Mouse (Mus musculus) cerebellum, adult 9-10 months (tissue): Measurements from ENCODE around the gene Malrd1.

Experiments
- DNase-seq: peaks from one replicate; pipeline ENCODE4 v3.0.0; 2022

The Malrd1 gene

GRCm38 (mm10) chr2:16032804-16033203 is 506.5 kb downstream of the Malrd1 start:
- DNase-seq: no peak

DNA sequence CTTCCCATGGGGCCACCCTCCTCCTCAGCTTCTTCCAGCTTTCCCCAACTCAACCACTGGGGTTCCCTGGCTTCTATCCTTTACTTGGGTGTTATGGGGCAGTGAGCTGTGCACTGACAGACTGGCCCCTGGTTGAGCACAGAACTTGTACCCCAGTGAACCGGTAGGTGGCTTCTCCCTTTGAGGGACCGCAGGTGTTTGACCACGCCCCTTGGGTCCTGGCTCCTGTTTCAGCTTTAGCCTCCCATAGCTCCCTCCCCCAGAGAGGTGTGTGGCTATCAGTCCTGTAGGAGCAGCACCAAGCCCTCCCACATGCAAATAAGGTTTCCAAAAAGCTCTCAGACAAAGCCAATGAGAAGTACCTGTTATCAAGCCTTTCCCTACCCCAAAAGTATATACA is 584.4 kb downstream of the Malrd1 start:
- DNase-seq: no peak

DNA sequence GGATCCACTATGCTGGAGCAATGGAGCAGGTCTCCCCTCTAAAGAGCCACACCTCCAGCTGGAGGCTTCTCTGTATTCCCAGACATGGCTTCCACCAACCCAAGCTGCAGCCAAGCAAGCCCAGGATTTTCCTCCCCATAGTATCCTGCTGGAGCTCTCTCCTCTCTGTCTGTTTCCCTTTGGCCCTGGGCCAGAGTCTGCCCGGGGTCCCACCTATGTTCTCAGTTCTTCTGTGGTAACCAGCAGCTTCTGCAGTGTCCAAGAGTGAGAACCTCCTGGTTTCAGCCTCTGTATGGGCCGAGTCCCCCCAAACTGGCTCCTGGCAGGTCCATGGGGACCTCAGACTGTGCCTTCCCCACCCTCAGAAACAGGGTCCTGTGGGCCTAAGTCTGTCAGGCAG is 587.1 kb downstream of the Malrd1 start:
- DNase-seq: no peak

DNA sequence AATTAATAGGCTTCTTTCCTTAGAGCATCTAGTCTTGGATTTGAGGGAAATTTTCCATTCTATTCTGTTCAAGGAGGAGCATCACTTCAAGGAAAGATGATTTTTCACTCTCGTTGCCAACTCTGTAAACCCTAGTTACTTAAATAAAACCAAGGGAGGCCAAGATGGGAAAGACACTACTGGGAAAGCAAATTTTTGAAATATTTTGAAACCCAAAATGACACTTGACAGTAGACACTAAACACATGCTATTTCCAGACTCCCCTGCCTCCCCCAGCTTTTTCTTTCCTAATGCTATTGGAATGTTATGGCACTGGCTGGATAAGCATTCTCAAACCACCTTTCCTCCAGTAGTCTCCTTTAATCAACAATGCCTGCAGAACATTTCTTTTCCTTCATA is 621.7 kb downstream of the Malrd1 start:
- no peak for DNase-seq

GRCm38 (mm10) chr2:16152623-16153022 is 626.3 kb downstream of the Malrd1 start:
- no peak for DNase-seq

- no peak for DNase-seq
Observed at GRCm38 (mm10) chr2:16163246-16163989, 637.1 kb downstream of the Malrd1 start.

- no peak for DNase-seq
Observed at GRCm38 (mm10) chr2:16168611-16169010, 642.3 kb downstream of the Malrd1 start.

DNA sequence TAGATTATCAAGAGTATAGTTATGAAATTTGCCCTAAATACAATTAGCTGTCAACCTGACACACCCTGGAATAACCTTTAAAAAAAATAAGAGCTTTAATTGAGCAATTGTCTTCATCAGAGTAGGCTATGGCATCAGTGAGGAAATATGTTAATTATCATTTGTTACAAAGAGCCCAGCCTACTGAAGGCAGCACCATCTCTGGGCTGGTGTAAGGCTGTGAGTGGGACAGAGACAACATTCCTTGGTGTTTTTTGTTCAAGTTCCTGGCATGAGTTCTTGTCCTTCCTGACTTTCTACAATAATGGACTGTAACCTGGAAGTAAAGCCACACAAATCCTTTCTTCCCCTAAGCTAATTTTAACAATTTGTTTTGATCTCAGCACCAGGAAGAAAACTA is 645.8 kb downstream of the Malrd1 start:
- no peak for DNase-seq

DNA sequence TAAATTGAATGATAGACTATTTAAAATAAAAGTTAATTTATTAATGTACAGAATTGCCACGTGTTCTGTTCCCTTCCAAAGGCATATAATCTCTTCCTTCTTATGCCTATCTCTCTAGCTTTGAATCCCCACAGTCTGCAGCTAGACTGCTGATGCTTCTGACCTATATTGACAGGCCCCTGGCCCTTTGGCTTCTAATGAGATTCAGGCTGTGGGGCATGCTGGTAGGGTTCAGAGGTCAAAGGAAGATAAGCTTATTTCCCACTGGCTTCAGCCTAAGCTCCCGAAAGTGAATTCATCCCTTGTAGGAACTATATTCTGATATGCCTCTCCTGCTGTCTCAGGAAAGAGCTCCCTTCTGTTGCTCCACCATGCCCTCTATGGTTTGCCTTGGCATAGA is 647.1 kb downstream of the Malrd1 start:
- no peak for DNase-seq

GRCm38 (mm10) chr2:16182140-16182539 is 655.9 kb downstream of the Malrd1 start:
- DNase-seq: no peak

- DNase-seq: no peak
Observed at GRCm38 (mm10) chr2:16183158-16183557, 656.9 kb downstream of the Malrd1 start.

DNA sequence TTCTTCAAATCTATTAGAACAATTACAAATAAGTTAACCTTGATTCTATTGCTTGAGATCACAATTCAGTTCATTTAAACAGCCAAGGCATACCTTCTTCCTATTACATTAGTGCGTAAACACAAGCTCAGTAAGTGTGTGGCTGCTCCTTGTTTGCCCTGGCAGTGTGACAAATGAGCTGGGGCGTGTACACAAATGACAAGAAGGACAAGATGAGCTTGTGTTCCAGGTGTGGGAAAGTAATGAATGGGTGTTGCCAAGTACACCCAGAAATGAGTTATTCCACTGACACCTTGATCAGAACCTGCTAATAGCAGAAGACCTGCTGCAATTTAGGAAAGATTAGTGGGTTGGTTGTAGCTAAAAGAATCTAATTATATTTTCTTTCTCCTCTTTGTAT is 683.7 kb downstream of the Malrd1 start:
- DNase-seq: no peak

DNA sequence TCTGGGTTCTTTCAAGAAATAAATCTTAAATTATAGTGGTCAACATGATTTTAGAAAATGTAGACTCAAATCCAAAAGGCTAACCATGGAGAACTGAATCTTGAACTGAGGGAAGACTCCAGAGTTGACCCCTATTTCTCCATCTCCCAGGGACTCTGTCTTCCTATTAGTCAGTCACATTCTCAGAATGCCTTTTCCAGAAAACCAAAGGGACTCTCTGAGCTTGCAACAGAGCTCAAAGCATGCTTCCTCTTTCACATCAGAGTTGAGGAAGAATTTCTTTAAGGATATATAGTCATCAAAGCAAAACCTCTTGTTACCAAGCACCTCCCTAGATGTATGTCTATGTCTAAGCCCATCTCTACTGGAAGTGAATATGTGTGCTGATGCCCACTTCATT is 686.5 kb downstream of the Malrd1 start:
- DNase-seq: no peak

- DNase-seq: no peak
Observed at GRCm38 (mm10) chr2:16214111-16214510, 687.8 kb downstream of the Malrd1 start.

- no peak for DNase-seq
Observed at GRCm38 (mm10) chr2:16228187-16228832, 702.0 kb downstream of the Malrd1 start.

- DNase-seq: no peak
Observed at GRCm38 (mm10) chr2:16240861-16241260, 714.6 kb downstream of the Malrd1 start.

- no peak for DNase-seq
Observed at GRCm38 (mm10) chr2:16243097-16243496, 716.8 kb downstream of the Malrd1 start.

- no peak for DNase-seq
Observed at GRCm38 (mm10) chr2:16248861-16249260, 722.6 kb downstream of the Malrd1 start.

- no peak for DNase-seq
Observed at GRCm38 (mm10) chr2:16252274-16252673, 726.0 kb downstream of the Malrd1 start.
